Mouse (Mus musculus) hindbrain, embryonic 11.5 days (tissue): Measurements from ENCODE around the gene Olfr922. TPM values are rescaled to one million over a fixed set of nuclear protein-coding genes. Genes with fewer than 3 reads are reported as not detected.

Source experiments
- polyA plus RNA-seq: library from polyadenylated mRNA; unstranded; fragments of >200 nt; fragmentation: Nextera tagmentation; extraction: Ambion mirVana; gene quantifications from 2 replicates; pipeline ENCODE4 v1.2.1, GENCODE M21; 2014

The Olfr922 gene
- polyA plus RNA-seq, 1 experiment from 2014 or later, result not detected

Other genes with a start within 250 kb of the Olfr922 start
- not detected in 2 replicates for gene Olfr912, start 234.4 kb upstream of the Olfr922 start, polyA plus RNA-seq
- gene Olfr913, start 221.9 kb upstream of the Olfr922 start, polyA plus RNA-seq, result not detected in 2 replicates
- gene Olfr914, start 209.5 kb upstream of the Olfr922 start, polyA plus RNA-seq, result not detected in 2 replicates
- gene Olfr916, start 154.7 kb upstream of the Olfr922 start, polyA plus RNA-seq, result not detected in 2 replicates
- gene Olfr917, start 148.8 kb upstream of the Olfr922 start, polyA plus RNA-seq, result not detected in 2 replicates
- gene Olfr918, start 140.0 kb upstream of the Olfr922 start, polyA plus RNA-seq, result not detected in 2 replicates
- not detected in 2 replicates for gene Olfr919, start 110.9 kb upstream of the Olfr922 start, polyA plus RNA-seq
- 9.9 and 11.1 TPM in 2 replicates for gene Vwa5a, start 96.3 kb upstream of the Olfr922 start, polyA plus RNA-seq
- gene Olfr920, start 62.3 kb upstream of the Olfr922 start, polyA plus RNA-seq, result 0.05 TPM in 1 of 2 replicates, not detected in the other
- not detected in 2 replicates for gene Olfr921, start 41.5 kb upstream of the Olfr922 start, polyA plus RNA-seq
- gene Olfr923, start 11.9 kb downstream of the Olfr922 start, polyA plus RNA-seq, result not detected in 2 replicates
- not detected in 2 replicates for gene Olfr924, start 29.8 kb downstream of the Olfr922 start, polyA plus RNA-seq
- not detected in 2 replicates for gene Olfr26, start 40.4 kb downstream of the Olfr922 start, polyA plus RNA-seq
- not detected in 2 replicates for gene Olfr926, start 62.5 kb downstream of the Olfr922 start, polyA plus RNA-seq
- gene Olfr930, start 115.2 kb downstream of the Olfr922 start, polyA plus RNA-seq, result not detected in 2 replicates
- gene Olfr933, start 157.7 kb downstream of the Olfr922 start, polyA plus RNA-seq, result not detected in 2 replicates
- not detected in 2 replicates for gene Olfr934, start 173.7 kb downstream of the Olfr922 start, polyA plus RNA-seq
- gene Olfr935, start 185.1 kb downstream of the Olfr922 start, polyA plus RNA-seq, result not detected in 2 replicates
- not detected in 2 replicates for gene Olfr146, start 208.8 kb downstream of the Olfr922 start, polyA plus RNA-seq